Mouse (Mus musculus) neural tube, embryonic 13.5 days (tissue): ENCODE measurements around the gene Creb5. TPM values are rescaled to one million over a fixed set of nuclear protein-coding genes. Genes with fewer than 3 reads are reported as not detected.

Experiments used
- ATAC-seq: fragments of 200-750 bp; cut with Nextera tagmentation; 2 replicates; pipeline ENCODE4 v1.8.0; 2017; ENCODE audit warnings: low read depth, mild to moderate bottlenecking, moderate TSS enrichment, moderate library complexity
- H3K27ac ChIP-seq: fragments of 300-500 bp; sonication (generic); replicated peaks from 2 replicates; pipeline ENCODE4 v1.5.1; 2015; ENCODE audit warnings: moderate library complexity, mild to moderate bottlenecking, inconsistent platforms
- H3K27me3 ChIP-seq: fragments of 300-500 bp; sonication (generic); 2 replicates; pipeline ENCODE4 v1.6.1; 2015; ENCODE audit warnings: mild to moderate bottlenecking, inconsistent platforms
- H3K36me3 ChIP-seq: fragments of 300-500 bp; sonication (generic); 2 replicates; pipeline ENCODE4 v1.6.1; 2015; ENCODE audit warnings: mild to moderate bottlenecking, inconsistent platforms
- H3K4me1 ChIP-seq: fragments of 300-500 bp; sonication (generic); replicated peaks from 2 replicates; pipeline ENCODE4 v1.6.1; 2015; ENCODE audit warnings: inconsistent platforms
- H3K4me2 ChIP-seq: fragments of 300-500 bp; sonication (generic); 2 replicates; pipeline ENCODE4 v1.6.1; 2015; ENCODE audit warnings: inconsistent platforms, mild to moderate bottlenecking, moderate library complexity
- H3K4me3 ChIP-seq: fragments of 300-500 bp; sonication (generic); 2 replicates; pipeline ENCODE4 v1.5.1; 2015; ENCODE audit warnings: mild to moderate bottlenecking, inconsistent platforms
- H3K9ac ChIP-seq: fragments of 300-500 bp; sonication (generic); 2 replicates; pipeline ENCODE4 v1.6.1; 2015; ENCODE audit warnings: moderate library complexity, mild to moderate bottlenecking, inconsistent platforms
- H3K9me3 ChIP-seq: fragments of 300-500 bp; sonication (generic); 2 replicates; pipeline ENCODE4 v1.6.1; 2016; ENCODE audit warnings: inconsistent platforms
- WGBS: fragments of 180-500 bp; shearing (Covaris S2); methylation state at CpG from one replicate; pipeline ENCODE4 v1.1.7; 2015; 5-methylcytosine and 5-hydroxymethylcytosine counted together
- polyA plus RNA-seq: library from polyadenylated mRNA; unstranded; fragments of >200 nt; fragmentation: Nextera tagmentation; extraction: Ambion mirVana; gene quantifications from 2 replicates; pipeline ENCODE4 v1.2.1, GENCODE M21; 2015

Creb5 gene
- polyA plus RNA-seq, 1 experiment from 2014 or later = 11.9 TPM

- no peak overlapping the region for H3K27ac ChIP-seq
- no peak overlapping the region for H3K9ac ChIP-seq
- no peak overlapping the region for H3K4me2 ChIP-seq
- H3K36me3 ChIP-seq = no peaks in the 10 kb centered on the region
- H3K4me1 ChIP-seq = peaks cover 24% of the 10 kb centered on the region
- no peaks in the 10 kb centered on the region for H3K27me3 ChIP-seq
- ATAC-seq = no peak
- WGBS = 91% methylated on average over 1 of the region's 1 CpGs
- H3K4me3 ChIP-seq = no peak overlapping the region
- H3K9me3 ChIP-seq = no peaks in the 10 kb centered on the region
Measured at GRCm38 (mm10) chr6:53619676-53620075, 332.6 kb downstream of the Creb5 start.

- Histone ChIP-seq H3K4me1 (peaks cover 19% of the 10 kb centered on the region), H3K9ac (no peak overlapping the region), H3K36me3 (no peaks in the 10 kb centered on the region), H3K4me2 (no peak overlapping the region), H3K4me3 (no peak overlapping the region), H3K9me3 (no peaks in the 10 kb centered on the region), H3K27ac (no peak overlapping the region), H3K27me3 (no peaks in the 10 kb centered on the region)
- no peak for ATAC-seq
- 88% methylated on average over 5 of the region's 5 CpGs for WGBS
Measured at GRCm38 (mm10) chr6:53621295-53621694, 334.2 kb downstream of the Creb5 start.

GRCm38 (mm10) chr6:53624455-53625276, 337.6 kb downstream of the Creb5 start:
- Histone ChIP-seq H3K4me2 (no peak overlapping the region), H3K9ac (no peak overlapping the region), H3K27me3 (peaks cover 3% of the 10 kb centered on the region; the same call in 1 of the 2 replicates), H3K27ac (no peak overlapping the region), H3K4me3 (no peak overlapping the region), H3K9me3 (no peaks in the 10 kb centered on the region), H3K4me1 (peaks cover 30% of the 10 kb centered on the region), H3K36me3 (no peaks in the 10 kb centered on the region)
- 60% methylated on average over 15 of the region's 15 CpGs for WGBS
- no peak for ATAC-seq

- H3K4me1 ChIP-seq = peaks cover 31% of the 10 kb centered on the region
- ATAC-seq = no peak
- H3K4me3 ChIP-seq = no peak overlapping the region
- no peak overlapping the region for H3K27ac ChIP-seq
- peaks cover 3% of the 10 kb centered on the region; the same call in 1 of the 2 replicates for H3K27me3 ChIP-seq
- no peaks in the 10 kb centered on the region for H3K36me3 ChIP-seq
- H3K9ac ChIP-seq = no peak overlapping the region
- no peak overlapping the region for H3K4me2 ChIP-seq
- WGBS = 90% methylated on average over 5 of the region's 5 CpGs
- H3K9me3 ChIP-seq = no peaks in the 10 kb centered on the region
Measured at GRCm38 (mm10) chr6:53626044-53626443, 339.0 kb downstream of the Creb5 start.

- peaks cover 30% of the 10 kb centered on the region for H3K4me1 ChIP-seq
- no peak overlapping the region for H3K27ac ChIP-seq
- H3K4me3 ChIP-seq = no peak overlapping the region
- no peak overlapping the region for H3K4me2 ChIP-seq
- peaks cover 3% of the 10 kb centered on the region; the same call in 1 of the 2 replicates for H3K27me3 ChIP-seq
- ATAC-seq = no peak
- H3K36me3 ChIP-seq = no peaks in the 10 kb centered on the region
- H3K9me3 ChIP-seq = no peaks in the 10 kb centered on the region
- no peak overlapping the region for H3K9ac ChIP-seq
Measured at GRCm38 (mm10) chr6:53628714-53629113, 341.6 kb downstream of the Creb5 start.

- no peak overlapping the region for H3K4me3 ChIP-seq
- H3K4me2 ChIP-seq = no peak overlapping the region
- H3K36me3 ChIP-seq = no peaks in the 10 kb centered on the region
- whole genome bisulfite sequencing = 87% methylated on average over 7 of the region's 7 CpGs
- no peaks in the 10 kb centered on the region for H3K9me3 ChIP-seq
- no peak overlapping the region for H3K27ac ChIP-seq
- no peak overlapping the region for H3K9ac ChIP-seq
- H3K27me3 ChIP-seq = no peaks in the 10 kb centered on the region
- H3K4me1 ChIP-seq = peaks cover 10% of the 10 kb centered on the region
- ATAC-seq = no peak
Measured at GRCm38 (mm10) chr6:53635453-53635852, 348.4 kb downstream of the Creb5 start.

GRCm38 (mm10) chr6:53637356-53638351, 350.6 kb downstream of the Creb5 start:
- Histone ChIP-seq H3K9me3 (no peaks in the 10 kb centered on the region), H3K36me3 (no peaks in the 10 kb centered on the region), H3K4me3 (no peak overlapping the region), H3K4me1 (peaks cover 23% of the 10 kb centered on the region), H3K9ac (no peak overlapping the region), H3K27me3 (no peaks in the 10 kb centered on the region), H3K4me2 (peak overlapping the region; percentile 11; the same call in 1 of the 2 replicates), H3K27ac (peak overlapping the region; percentile 40; the same call in 1 of the 2 replicates)
- ATAC-seq = peak; percentile 50; the same call in 1 of the 2 replicates
- 50% methylated on average over 13 of the region's 13 CpGs for WGBS

GRCm38 (mm10) chr6:53641633-53642605, 354.8 kb downstream of the Creb5 start:
- 71% methylated on average over 30 of the region's 30 CpGs for WGBS
- H3K27ac ChIP-seq = no peak overlapping the region
- peaks cover 40% of the 10 kb centered on the region for H3K4me1 ChIP-seq
- no peaks in the 10 kb centered on the region for H3K36me3 ChIP-seq
- H3K9me3 ChIP-seq = no peaks in the 10 kb centered on the region
- H3K4me2 ChIP-seq = no peak overlapping the region
- no peak overlapping the region for H3K9ac ChIP-seq
- no peak for ATAC-seq
- H3K27me3 ChIP-seq = no peaks in the 10 kb centered on the region
- no peak overlapping the region for H3K4me3 ChIP-seq

- WGBS = 89% methylated on average over 7 of the region's 7 CpGs
- no peak overlapping the region for H3K4me3 ChIP-seq
- H3K36me3 ChIP-seq = no peaks in the 10 kb centered on the region
- no peaks in the 10 kb centered on the region for H3K9me3 ChIP-seq
- peaks cover 36% of the 10 kb centered on the region for H3K4me1 ChIP-seq
- H3K27me3 ChIP-seq = no peaks in the 10 kb centered on the region
- H3K9ac ChIP-seq = no peak overlapping the region
- H3K27ac ChIP-seq = no peak overlapping the region
- no peak for ATAC-seq
- H3K4me2 ChIP-seq = no peak overlapping the region
Measured at GRCm38 (mm10) chr6:53642826-53643356, 355.8 kb downstream of the Creb5 start.

GRCm38 (mm10) chr6:53643481-53643880, 356.4 kb downstream of the Creb5 start:
- no peaks in the 10 kb centered on the region for H3K9me3 ChIP-seq
- no peak overlapping the region for H3K4me3 ChIP-seq
- no peaks in the 10 kb centered on the region for H3K36me3 ChIP-seq
- no peak overlapping the region for H3K9ac ChIP-seq
- H3K4me1 ChIP-seq = peaks cover 30% of the 10 kb centered on the region
- no peaks in the 10 kb centered on the region; the same call in 1 of the 2 replicates for H3K27me3 ChIP-seq
- ATAC-seq = no peak
- no peak overlapping the region for H3K27ac ChIP-seq
- WGBS = 65% methylated on average over 5 of the region's 5 CpGs
- no peak overlapping the region for H3K4me2 ChIP-seq

GRCm38 (mm10) chr6:53644056-53644455, 357.0 kb downstream of the Creb5 start:
- no peak overlapping the region for H3K4me3 ChIP-seq
- H3K9me3 ChIP-seq = no peaks in the 10 kb centered on the region
- no peak overlapping the region for H3K27ac ChIP-seq
- no peak for ATAC-seq
- H3K4me2 ChIP-seq = no peak overlapping the region
- no peaks in the 10 kb centered on the region for H3K36me3 ChIP-seq
- H3K4me1 ChIP-seq = peaks cover 30% of the 10 kb centered on the region
- H3K27me3 ChIP-seq = no peaks in the 10 kb centered on the region; the same call in 1 of the 2 replicates
- H3K9ac ChIP-seq = no peak overlapping the region
- 49% methylated on average over 6 of the region's 6 CpGs for WGBS
